Mouse (Mus musculus) ES-E14 (cell line): ENCODE results near the gene Stmnd1. TPM values are rescaled to one million over a fixed set of nuclear protein-coding genes. Genes with fewer than 3 reads are reported as not detected.

Source experiments
- DNase-seq: peaks from one replicate; pipeline ENCODE4 v3.0.0-alpha.2; 2013; ENCODE audit warnings: low read depth, low spot score
- H3K27ac ChIP-seq: 2 replicates; pipeline ENCODE4 v1.5.1; 2012; ENCODE audit warnings: low read depth, mild to moderate bottlenecking, low read length, moderate library complexity, mixed read lengths; ENCODE audit not compliant: poor library complexity, insufficient read depth, severe bottlenecking
- H3K36me3 ChIP-seq: 2 replicates; pipeline ENCODE4 v1.6.1; 2012; ENCODE audit warnings: mild to moderate bottlenecking, low read length, moderate library complexity, mixed read lengths; ENCODE audit not compliant: control insufficient read depth, poor library complexity, insufficient read depth, severe bottlenecking
- H3K4me1 ChIP-seq, 2 experiments: fragments of 150-350 bp in 1 of 2; sonication (generic) in 1 of 2; 2 replicates each; pipeline ENCODE4 v1.6.1; 2012; ENCODE audit warnings: low read length in 2 of 2, mild to moderate bottlenecking in 1 of 2, mixed read lengths in 1 of 2; ENCODE audit not compliant: control insufficient read depth in 2 of 2, insufficient read depth in 2 of 2, poor library complexity in 1 of 2
- H3K4me3 ChIP-seq, 2 experiments: fragments of 150-350 bp in 1 of 2; sonication (generic) in 1 of 2; 2 replicates each; pipeline ENCODE4 v1.5.1; 2012; ENCODE audit warnings: low read length in 2 of 2, low read depth in 1 of 2, mild to moderate bottlenecking in 1 of 2, mixed read lengths in 1 of 2; ENCODE audit not compliant: insufficient read depth in 1 of 2, poor library complexity in 1 of 2, severe bottlenecking in 1 of 2
- H3K9ac ChIP-seq: 2 replicates; pipeline ENCODE4 v1.6.1; 2012; ENCODE audit warnings: low read depth, mild to moderate bottlenecking, low read length, mixed read lengths; ENCODE audit not compliant: poor library complexity, insufficient read depth, severe bottlenecking
- H3K9me3 ChIP-seq: fragments of 150-350 bp; sonication (generic); 2 replicates; pipeline ENCODE4 v1.6.1; 2012; ENCODE audit warnings: low read depth, mild to moderate bottlenecking, low read length; ENCODE audit not compliant: control insufficient read depth, insufficient read depth
- CHD2 ChIP-seq: IDR thresholded peaks from 2 replicates; pipeline ENCODE4 v1.6.1; 2014; ENCODE audit warnings: mild to moderate bottlenecking, low read depth, low read length, inconsistent platforms
- HCFC1 ChIP-seq: IDR thresholded peaks from 2 replicates; pipeline ENCODE4 v1.6.1; 2012; ENCODE audit warnings: low read length, inconsistent platforms, borderline replicate concordance; ENCODE audit not compliant: insufficient read depth
- MAFK ChIP-seq: IDR thresholded peaks from 2 replicates; pipeline ENCODE4 v1.6.1; 2014; ENCODE audit warnings: mild to moderate bottlenecking, low read depth, low read length, inconsistent platforms; ENCODE audit not compliant: insufficient read depth
- ZC3H11A ChIP-seq: IDR thresholded peaks from 2 replicates; pipeline ENCODE4 v1.6.1; 2012; ENCODE audit warnings: low read depth, mild to moderate bottlenecking, inconsistent platforms, low read length, borderline replicate concordance
- ZNF384 ChIP-seq: IDR thresholded peaks from 2 replicates; pipeline ENCODE4 v1.6.1; 2012; ENCODE audit warnings: low read depth, low read length, inconsistent platforms
- in situ Hi-C, 2 experiments: fragments of 600-800 bp; cut with MboI; formaldehyde crosslinking; loops; one replicate each; pipeline ENCODE4 v1.15.1; 2025; ENCODE audit warnings: low sequenced_read_pairs in 2 of 2, inconsistent platforms in 1 of 2; ENCODE audit not compliant: unreplicated experiment in 2 of 2
- total RNA-seq: library from RNA; depleted of rRNA; stranded (reverse); fragments of 300-350 nt; gene quantifications from 2 replicates; pipeline ENCODE4 v1.2.3, GENCODE M21; 2012

The Stmnd1 gene
- total RNA-seq, 1 experiment: not detected

GRCm38 (mm10) chr13:46254171-46254570, 19.4 kb upstream of the Stmnd1 start:
- no peaks in the 10 kb centered on the region for H3K4me1 ChIP-seq
- no peak for TF ChIP-seq HCFC1
- TF ChIP-seq ZNF384: no peak
- no peak for TF ChIP-seq MAFK
- no peak for TF ChIP-seq ZC3H11A
- no peak for TF ChIP-seq CHD2
- H3K27ac ChIP-seq: no peak overlapping the region
- H3K9ac ChIP-seq: no peak overlapping the region
- DNase-seq: no peak
- in situ Hi-C loops: no loop called here
- no peak overlapping the region for H3K4me3 ChIP-seq
- no peaks in the 10 kb centered on the region for H3K36me3 ChIP-seq
- H3K9me3 ChIP-seq: no peaks in the 10 kb centered on the region

- DNase-seq: no peak
- no peak overlapping the region for H3K27ac ChIP-seq
- H3K9ac ChIP-seq: no peak overlapping the region
- H3K9me3 ChIP-seq: no peaks in the 10 kb centered on the region
- no peaks in the 10 kb centered on the region for H3K36me3 ChIP-seq
- no peak overlapping the region for H3K4me3 ChIP-seq
- TF ChIP-seq CHD2 (no peak), HCFC1 (no peak), ZC3H11A (no peak), MAFK (no peak), ZNF384 (no peak)
- in situ Hi-C loops: no loop called here
- H3K4me1 ChIP-seq: no peaks in the 10 kb centered on the region
These were observed 17.9 kb upstream of the Stmnd1 start for GRCm38 (mm10) chr13:46255616-46256015.

GRCm38 (mm10) chr13:46257847-46258246, 15.7 kb upstream of the Stmnd1 start:
- Histone ChIP-seq H3K4me1 (no peaks in the 10 kb centered on the region), H3K9me3 (no peaks in the 10 kb centered on the region), H3K36me3 (no peaks in the 10 kb centered on the region), H3K27ac (no peak overlapping the region), H3K9ac (no peak overlapping the region), H3K4me3 (no peak overlapping the region)
- TF ChIP-seq HCFC1 (no peak), MAFK (no peak), ZNF384 (no peak), ZC3H11A (peak; percentile 47; the same call in 1 of the 2 replicates), CHD2 (no peak)
- DNase-seq: peak; percentile 42
- in situ Hi-C loops: no loop called here

- H3K27ac ChIP-seq: no peak overlapping the region
- in situ Hi-C loops: no loop called here
- TF ChIP-seq HCFC1 (no peak), ZC3H11A (no peak), CHD2 (no peak), ZNF384 (no peak), MAFK (no peak)
These were observed 14.0 kb upstream of the Stmnd1 start for GRCm38 (mm10) chr13:46259526-46259925.

GRCm38 (mm10) chr13:46261244-46261643, 12.3 kb upstream of the Stmnd1 start:
- Histone ChIP-seq H3K4me3 (no peak overlapping the region), H3K4me1 (no peaks in the 10 kb centered on the region), H3K27ac (no peak overlapping the region), H3K9me3 (no peaks in the 10 kb centered on the region), H3K9ac (no peak overlapping the region), H3K36me3 (no peaks in the 10 kb centered on the region)
- no peak for TF ChIP-seq MAFK
- no peak for TF ChIP-seq HCFC1
- no peak for TF ChIP-seq CHD2
- no peak for TF ChIP-seq ZNF384
- TF ChIP-seq ZC3H11A: no peak
- no peak for DNase-seq
- in situ Hi-C loops: no loop called here

More at GRCm38 (mm10) chr13:46259526-46259925, 14.0 kb upstream of the Stmnd1 start:
- DNase-seq: no peak
- Histone ChIP-seq H3K9ac (no peak overlapping the region), H3K4me1 (no peaks in the 10 kb centered on the region), H3K9me3 (no peaks in the 10 kb centered on the region), H3K4me3 (no peak overlapping the region), H3K36me3 (no peaks in the 10 kb centered on the region)
